24 mouse cellular contexts compared by ENCODE assay signal in genomic region chr9:102126510-102126909, GRCm38 (mm10).
DNase-seq lines count a peak whose midpoint lies in the region; ATAC-seq lines count a peak whose summit lies in the region.
"Had no signal": no experiment of that assay in that cellular context is flagged by ENCODE, and none has a peak within 500 bp of the region (broad histone marks: within the 10 kb centered on the region; RNA-seq: fewer than 3 reads in every experiment).

No protein-coding gene starts in this region.

- DNase-seq in forebrain, embryonic 11.5 days (ENCODE audit: low spot score): peak; percentile 35
- peak; percentile 12 for DNase-seq in kidney, adult 18-20 months
- peak; percentile 18 for DNase-seq in kidney, adult 9 months
- DNase-seq in left cerebral cortex, postnatal 36 days (ENCODE audit: low spot score in 2 of 2): no peak
- no peak for DNase-seq in cerebellum, postnatal 4 days (ENCODE audit: low spot score in 2 of 2)
- DNase-seq: adrenal gland, postnatal 14 days; cerebellum, adult 2 months; cerebellum, postnatal 25 days; gastrocnemius, adult 2 months; heart, postnatal 4 days; layer of hippocampus, adult 9-11 months; left cerebral cortex, postnatal 4 days; right cerebral cortex, postnatal 14 days; spleen, adult 18-20 months had no signal

- no peak overlapping the region for H3K4me2 ChIP-seq in forebrain, embryonic 11.5 days (ENCODE audit: low read depth, low read length, severe bottlenecking)
- H3K4me2 ChIP-seq in forebrain, embryonic 15.5 days (replicated peaks): no peak overlapping the region
- H3K4me2 ChIP-seq in kidney, embryonic 15.5 days: no peak overlapping the region
- no peak overlapping the region for H3K4me2 ChIP-seq in midbrain, embryonic 15.5 days
- H3K4me2 ChIP-seq: embryonic facial prominence, embryonic 15.5 days; limb, embryonic 15.5 days; lung, embryonic 14.5 days had no signal

- ATAC-seq in forebrain, embryonic 11.5 days (replicated peaks; ENCODE audit: low FRiP score): no peak
- ATAC-seq in forebrain, embryonic 15.5 days (replicated peaks): no peak
- no peak for ATAC-seq in kidney, embryonic 15.5 days (replicated peaks; ENCODE audit: low FRiP score)
- ATAC-seq in midbrain, embryonic 15.5 days (replicated peaks): no peak
- ATAC-seq: inflammation-experienced regulatory T-cells, adult 6 months had no signal

- no peak overlapping the region for H3K27ac ChIP-seq in forebrain, embryonic 11.5 days (ENCODE audit: low read depth, low read length)
- H3K27ac ChIP-seq in forebrain, embryonic 15.5 days (replicated peaks): no peak overlapping the region
- H3K27ac ChIP-seq in kidney, embryonic 15.5 days: no peak overlapping the region
- 0 out of 2 replicates have a peak overlapping the region, but pooled peaks have one; percentile 31 for H3K27ac ChIP-seq in midbrain, embryonic 15.5 days
- H3K27ac ChIP-seq: embryonic facial prominence, embryonic 15.5 days; gastrocnemius, adult 2 months; heart, embryonic 10.5 days; left cerebral cortex, adult 2 months; limb, embryonic 15.5 days; liver, embryonic 14.5 days had no signal

- WGBS in forebrain, embryonic 11.5 days: 42% methylated on average over 3 of the region's 3 CpGs
- WGBS in forebrain, embryonic 15.5 days: 44% methylated on average over 3 of the region's 3 CpGs
- 21% methylated on average over 3 of the region's 3 CpGs for WGBS in kidney, embryonic 15.5 days
- WGBS in midbrain, embryonic 15.5 days: 34% methylated on average over 3 of the region's 3 CpGs

- H3K4me1 ChIP-seq in forebrain, embryonic 11.5 days (replicated peaks; ENCODE audit: control insufficient read depth, insufficient read depth, low read length): peaks cover 15% of the 10 kb centered on the region
- peaks cover 17% of the 10 kb centered on the region for H3K4me1 ChIP-seq in forebrain, embryonic 15.5 days
- peaks cover 10% of the 10 kb centered on the region for H3K4me1 ChIP-seq in kidney, embryonic 15.5 days
- peaks cover 49% of the 10 kb centered on the region for H3K4me1 ChIP-seq in midbrain, embryonic 15.5 days
- H3K4me1 ChIP-seq: heart, embryonic 10.5 days; limb, embryonic 15.5 days had no signal

- no peaks in the 10 kb centered on the region for H3K27me3 ChIP-seq in forebrain, embryonic 11.5 days (ENCODE audit: control insufficient read depth, insufficient read depth, low read length)
- no peaks in the 10 kb centered on the region for H3K27me3 ChIP-seq in forebrain, embryonic 15.5 days
- H3K27me3 ChIP-seq in kidney, embryonic 15.5 days: peaks cover 3% of the 10 kb centered on the region; the same call in 1 of the 2 replicates
- no peaks in the 10 kb centered on the region for H3K27me3 ChIP-seq in midbrain, embryonic 15.5 days (replicated peaks)
- H3K27me3 ChIP-seq: embryonic facial prominence, embryonic 15.5 days; limb, embryonic 15.5 days had no signal

- H3K9ac ChIP-seq in forebrain, embryonic 11.5 days (ENCODE audit: low read length): no peak overlapping the region
- no peak overlapping the region for H3K9ac ChIP-seq in forebrain, embryonic 15.5 days (replicated peaks)
- no peak overlapping the region for H3K9ac ChIP-seq in kidney, embryonic 15.5 days
- no peak overlapping the region for H3K9ac ChIP-seq in midbrain, embryonic 15.5 days
- H3K9ac ChIP-seq: embryonic facial prominence, embryonic 15.5 days; limb, embryonic 15.5 days; liver, embryonic 14.5 days; lung, embryonic 14.5 days had no signal

- H3K36me3 ChIP-seq in forebrain, embryonic 11.5 days (ENCODE audit: control insufficient read depth, insufficient read depth, low read length): no peaks in the 10 kb centered on the region
- no peaks in the 10 kb centered on the region for H3K36me3 ChIP-seq in forebrain, embryonic 15.5 days
- no peaks in the 10 kb centered on the region for H3K36me3 ChIP-seq in kidney, embryonic 15.5 days
- H3K36me3 ChIP-seq in midbrain, embryonic 15.5 days (replicated peaks): no peaks in the 10 kb centered on the region
- H3K36me3 ChIP-seq: embryonic facial prominence, embryonic 15.5 days; heart, embryonic 10.5 days; limb, embryonic 15.5 days had no signal

- intact Hi-C loops in left cerebral cortex, postnatal 36 days (cut with DNase I): no loop called here

- H3K4me3 ChIP-seq in forebrain, embryonic 11.5 days (ENCODE audit: low read depth, low read length): no peak overlapping the region
- no peak overlapping the region for H3K4me3 ChIP-seq in forebrain, embryonic 15.5 days
- no peak overlapping the region for H3K4me3 ChIP-seq in kidney, embryonic 15.5 days (replicated peaks)
- H3K4me3 ChIP-seq in midbrain, embryonic 15.5 days: no peak overlapping the region
- H3K4me3 ChIP-seq: embryonic facial prominence, embryonic 15.5 days; gastrocnemius, adult 2 months; heart, embryonic 10.5 days; left cerebral cortex, adult 2 months; limb, embryonic 15.5 days had no signal

- H3K9me3 ChIP-seq in forebrain, embryonic 11.5 days (ENCODE audit: control insufficient read depth, low read length): no peaks in the 10 kb centered on the region
- H3K9me3 ChIP-seq in forebrain, embryonic 15.5 days: no peaks in the 10 kb centered on the region
- H3K9me3 ChIP-seq in kidney, embryonic 15.5 days (replicated peaks): no peaks in the 10 kb centered on the region
- H3K9me3 ChIP-seq in midbrain, embryonic 15.5 days: no peaks in the 10 kb centered on the region
- H3K9me3 ChIP-seq: embryonic facial prominence, embryonic 15.5 days; heart, embryonic 10.5 days; limb, embryonic 15.5 days had no signal

Comparison
In these comparisons a context has a peak if more than half of its experiments do, and no peak if none do; other contexts are left out.
1. DNase-seq: peak in forebrain, embryonic 11.5 days (single experiment), kidney, adult 18-20 months (single experiment) and kidney, adult 9 months (single experiment); none in left cerebral cortex, postnatal 36 days (0 of 2) and cerebellum, postnatal 4 days (0 of 2).